Mouse (Mus musculus) CD4-positive, CD25-positive, alpha-beta regulatory T cell, adult 2 months (primary cell): ENCODE data around the gene Il17rb.

Experiments
- DNase-seq: peaks from one replicate; pipeline ENCODE4 v3.0.0-alpha.2; 2012; ENCODE audit warnings: low read depth, low spot score

Gene Il17rb

DNA sequence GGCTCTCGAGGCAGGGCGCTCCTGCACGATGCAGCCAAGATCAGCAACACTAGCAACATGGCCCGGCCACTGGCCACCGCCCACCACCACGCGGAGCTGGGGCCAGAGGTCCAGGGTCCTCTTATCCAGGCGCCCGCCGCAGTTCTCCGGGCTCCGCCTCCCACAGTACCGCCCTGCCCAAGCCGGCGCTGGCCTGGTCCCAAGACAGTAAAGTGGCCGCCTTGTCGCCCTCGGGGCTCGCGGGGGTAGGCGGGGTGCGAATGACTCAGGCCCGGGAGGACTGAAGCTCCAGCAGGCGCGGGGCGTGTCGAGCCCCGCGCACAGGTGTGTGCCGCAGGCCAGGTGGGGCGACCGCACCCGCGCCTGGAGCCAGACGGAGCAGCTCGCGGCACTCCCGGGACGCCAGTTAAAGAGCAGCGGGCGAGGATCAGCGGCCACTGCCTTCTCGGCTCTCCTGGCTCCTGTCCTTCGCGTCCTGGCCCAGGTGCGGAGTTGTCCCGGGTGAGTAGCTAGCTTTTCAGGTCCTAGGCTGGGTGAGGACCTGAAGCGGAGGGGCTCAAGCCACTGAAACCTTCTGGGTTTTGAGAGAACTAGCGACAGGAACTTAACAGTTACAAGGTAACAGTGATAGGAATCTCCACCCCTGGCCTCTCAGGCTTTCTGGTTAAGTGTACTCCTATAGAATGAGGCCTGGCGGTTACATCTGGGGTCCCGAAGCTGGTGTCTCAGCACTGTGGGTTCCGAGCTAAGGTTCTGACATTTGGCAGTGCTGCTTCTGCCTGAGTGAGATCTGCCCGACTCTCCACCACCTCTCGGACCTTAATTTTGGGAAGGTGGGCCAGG is at the start of gene Il17rb, which contains the start of gene Chdh:
Il17rb (minus strand) TSS at position 164 of the 843 bp plus-strand sequence.
Chdh (plus strand) TSS at position 291 of the 843 bp plus-strand sequence.
- peak; percentile 47 for DNase-seq

DNA sequence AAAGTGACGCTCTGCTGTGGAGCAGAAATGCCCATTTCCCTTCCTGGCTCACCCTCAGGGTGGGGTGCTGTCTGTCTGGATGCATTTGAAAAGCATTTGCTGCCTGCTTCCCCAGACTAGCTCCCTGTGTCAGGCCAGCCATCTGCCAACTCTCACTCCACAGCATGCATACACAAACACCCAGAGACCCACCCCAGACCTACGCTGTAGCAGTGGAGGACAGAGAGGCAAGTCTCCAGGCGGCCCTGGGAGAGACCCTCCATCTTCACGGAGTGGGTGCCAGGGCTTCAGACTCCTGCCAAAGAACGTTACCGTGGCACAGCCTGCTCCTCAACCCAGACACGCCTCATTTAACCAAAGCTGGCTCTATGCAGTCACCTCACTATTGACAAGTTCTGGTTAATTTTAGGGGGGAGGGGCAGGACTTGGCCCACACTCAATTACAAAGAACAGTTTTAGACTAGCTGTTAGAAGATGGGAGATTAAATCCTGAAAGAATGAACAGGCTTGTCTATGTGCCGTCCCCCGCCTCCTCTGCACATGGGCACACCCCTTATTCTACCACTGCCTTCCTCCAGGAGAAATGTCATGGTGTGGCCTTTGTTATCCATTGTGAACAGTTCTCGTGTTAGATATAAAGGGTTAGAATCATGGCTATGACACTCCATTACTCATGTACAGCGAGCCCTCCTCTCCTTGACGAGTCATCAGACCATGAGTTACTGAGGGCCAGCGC is 47.5 kb upstream of the Il17rb start:
- DNase-seq = no peak

DNA sequence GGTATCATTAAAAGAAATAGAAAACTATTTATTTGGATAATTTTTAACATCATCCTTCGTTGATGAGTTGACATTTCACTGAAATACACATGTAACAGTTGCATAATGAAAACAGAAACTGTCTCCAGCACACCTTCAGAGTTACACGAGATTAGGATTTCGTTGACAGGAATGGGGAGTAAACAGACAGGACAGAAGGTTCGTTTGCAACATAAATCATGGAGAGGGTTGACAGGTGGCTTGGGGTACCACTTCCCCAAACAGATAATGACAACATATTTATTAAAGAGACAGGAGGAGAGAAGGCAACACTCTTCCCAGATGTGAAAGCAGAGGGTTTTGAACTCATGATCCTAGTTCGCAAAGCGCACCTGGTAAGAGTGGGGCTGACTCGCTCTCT is 46.2 kb upstream of the Il17rb start:
- no peak for DNase-seq

DNA sequence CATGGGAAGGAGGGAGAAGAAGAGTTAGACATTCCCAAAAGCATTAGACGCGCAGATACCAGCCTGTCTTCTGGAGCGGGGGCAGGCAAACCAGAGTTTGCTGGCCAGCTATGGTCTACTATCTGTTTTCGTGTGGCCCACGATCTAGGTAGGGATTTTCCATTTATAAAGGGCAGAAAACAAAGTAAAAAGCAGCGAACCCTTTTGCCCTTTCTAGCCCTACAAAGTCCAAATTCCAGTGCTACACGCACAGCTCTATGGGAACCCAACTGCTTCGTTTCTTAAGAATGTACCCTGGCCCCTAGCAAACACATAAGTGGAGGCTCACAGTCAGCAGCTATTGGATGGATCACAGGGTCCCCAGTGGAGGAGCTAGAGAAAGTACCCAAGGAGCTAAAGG is 41.6 kb upstream of the Il17rb start:
- DNase-seq = no peak

DNA sequence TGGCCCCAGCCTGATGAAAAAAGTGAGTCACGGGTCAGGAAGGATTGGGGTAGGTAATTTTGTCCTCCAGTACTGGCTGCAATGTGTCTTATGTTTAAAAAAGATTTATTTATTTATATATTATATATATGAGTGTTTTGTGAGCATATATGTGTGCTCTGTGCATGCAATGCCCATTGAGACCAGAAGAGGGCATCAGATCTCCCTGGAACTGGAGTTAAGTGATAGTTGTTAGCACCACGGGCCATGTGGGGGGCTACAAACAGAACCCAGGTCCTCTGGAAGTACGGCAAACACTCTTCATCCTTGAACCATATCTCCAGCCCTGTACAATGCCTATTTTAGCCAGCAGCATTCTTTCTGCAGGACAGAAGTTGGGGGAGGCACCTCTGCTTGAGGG is 39.4 kb upstream of the Il17rb start:
- peak; percentile 20 for DNase-seq

DNA sequence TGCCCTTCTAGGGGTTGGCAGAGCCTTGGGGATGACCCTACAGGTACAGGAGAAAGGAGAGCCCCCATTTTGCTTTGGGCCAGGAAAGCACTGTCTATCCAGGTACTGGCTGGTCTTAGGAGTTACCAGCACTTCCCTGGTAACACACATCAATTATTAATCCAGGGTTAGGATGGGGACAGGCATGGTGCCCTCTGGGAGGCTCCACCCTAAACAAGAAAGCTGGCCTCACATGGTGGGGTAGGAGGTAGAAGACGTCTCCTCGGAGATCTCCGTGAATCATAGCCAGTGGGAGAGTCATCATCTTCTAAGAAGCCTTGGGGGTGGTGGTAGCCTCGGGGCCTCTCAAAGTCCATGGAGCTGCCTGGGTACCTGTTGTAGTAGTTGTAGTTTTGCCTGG is 38.3 kb upstream of the Il17rb start:
- DNase-seq = no peak

DNA sequence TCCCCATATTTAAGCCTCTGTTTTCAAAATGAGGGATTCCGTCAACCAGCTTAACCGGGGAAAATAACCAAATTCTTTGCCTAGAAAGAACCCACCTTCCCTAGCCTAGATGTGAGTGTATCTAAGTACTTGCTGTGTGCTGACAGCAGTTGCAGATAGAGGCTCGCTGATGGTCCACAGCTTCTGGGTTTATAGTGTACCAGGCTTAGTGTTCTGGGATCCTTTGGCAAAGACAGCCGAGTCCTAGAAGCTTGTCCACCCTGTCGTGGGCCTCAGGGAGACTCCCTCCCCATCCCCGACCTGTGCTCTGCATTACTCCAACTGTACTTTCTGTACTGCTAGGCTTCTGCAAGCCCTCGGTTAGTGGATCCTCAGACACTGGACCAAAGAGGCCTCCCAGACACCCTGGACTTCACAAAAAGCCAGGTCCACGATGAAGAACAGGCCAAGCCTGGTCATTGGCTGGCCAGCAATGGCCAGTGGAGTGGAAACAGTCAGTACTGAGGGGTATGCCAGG is 37.1 kb upstream of the Il17rb start:
- DNase-seq = no peak

DNA sequence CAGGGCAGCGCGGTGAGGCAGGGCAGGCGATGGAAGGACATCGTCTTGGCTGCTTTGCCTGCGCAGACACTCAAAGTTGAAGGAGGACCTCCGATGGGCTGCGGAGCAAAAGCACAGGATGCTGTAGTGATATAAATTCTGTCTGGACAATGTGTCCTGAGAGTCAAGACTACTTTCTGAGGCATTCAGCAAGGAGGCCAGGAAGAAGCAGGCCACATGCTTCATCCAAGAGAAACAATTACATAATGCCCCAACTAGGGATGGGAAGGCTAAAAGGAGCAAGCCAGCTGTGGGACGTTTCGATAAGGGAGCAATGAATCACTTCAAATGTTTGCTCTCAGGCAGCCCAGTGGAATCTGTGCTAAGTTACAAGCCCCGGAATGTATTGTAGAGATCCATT is 36.5 kb upstream of the Il17rb start:
- DNase-seq = no peak

DNA sequence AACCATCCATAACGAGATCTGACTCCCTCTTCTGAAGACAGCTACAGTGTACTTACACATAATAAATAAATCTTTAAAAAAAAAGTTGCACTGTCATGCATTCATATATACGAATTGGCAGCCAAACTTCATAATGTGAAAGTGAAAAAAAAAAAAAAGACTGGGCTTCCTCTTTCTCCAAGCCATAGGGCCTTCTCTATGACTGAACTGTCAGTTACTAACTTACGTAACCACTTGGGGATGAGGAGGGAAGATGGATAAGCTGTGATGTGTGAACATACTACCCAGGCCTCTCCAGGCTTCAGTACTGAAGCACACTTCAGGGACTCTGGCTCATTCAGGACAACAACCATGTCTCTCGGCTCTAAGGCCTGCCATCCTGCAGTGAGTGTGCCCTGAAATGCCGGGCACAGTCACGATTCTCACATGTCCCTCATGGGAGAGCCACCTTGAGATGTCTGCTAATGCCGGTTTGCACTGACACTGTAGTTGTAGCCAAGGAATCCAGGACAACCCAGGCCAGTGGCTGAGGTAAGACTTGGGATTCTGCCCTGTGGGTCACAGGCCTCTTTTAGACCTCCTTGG is 34.8 kb upstream of the Il17rb start:
- DNase-seq = no peak

DNA sequence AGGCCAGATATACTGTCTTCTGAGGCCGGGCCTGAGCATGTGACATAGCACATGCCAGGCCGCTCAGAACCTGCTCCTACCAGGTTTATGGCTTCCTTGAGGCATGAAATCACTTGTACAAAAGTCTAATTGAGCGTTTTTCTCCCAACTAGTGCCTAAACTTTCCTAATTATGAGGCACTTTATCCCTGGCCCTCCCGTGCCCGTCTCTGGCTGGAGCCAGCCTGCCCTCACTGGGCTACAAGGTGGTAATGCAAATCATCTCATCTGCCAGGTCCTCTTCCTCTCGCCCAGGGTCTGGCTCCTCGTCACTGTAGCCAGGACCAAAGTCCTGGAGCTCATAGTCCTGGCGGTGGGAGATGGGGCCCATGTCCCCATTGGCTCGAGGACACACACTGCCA is 33.1 kb upstream of the Il17rb start:
- no peak for DNase-seq

DNA sequence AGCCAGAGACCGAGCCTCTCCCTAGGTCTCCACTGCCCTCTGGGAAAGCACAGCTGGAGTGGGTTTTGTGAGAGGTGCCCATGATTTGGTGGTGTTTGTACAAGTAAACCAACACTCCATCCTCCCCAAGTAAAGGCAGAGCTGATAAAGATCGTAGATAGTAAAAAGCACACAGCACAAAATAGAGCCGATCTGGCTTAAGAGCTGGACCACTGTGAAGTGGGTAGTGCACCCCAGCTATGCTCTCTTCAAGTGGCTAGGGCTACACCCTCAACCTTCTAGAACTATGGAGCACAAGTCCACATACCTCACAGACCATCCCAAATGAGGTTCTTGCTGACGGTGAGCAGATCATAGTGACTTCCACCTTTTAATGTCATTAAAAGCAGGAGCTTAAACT is 30.7 kb upstream of the Il17rb start:
- DNase-seq = no peak

DNA sequence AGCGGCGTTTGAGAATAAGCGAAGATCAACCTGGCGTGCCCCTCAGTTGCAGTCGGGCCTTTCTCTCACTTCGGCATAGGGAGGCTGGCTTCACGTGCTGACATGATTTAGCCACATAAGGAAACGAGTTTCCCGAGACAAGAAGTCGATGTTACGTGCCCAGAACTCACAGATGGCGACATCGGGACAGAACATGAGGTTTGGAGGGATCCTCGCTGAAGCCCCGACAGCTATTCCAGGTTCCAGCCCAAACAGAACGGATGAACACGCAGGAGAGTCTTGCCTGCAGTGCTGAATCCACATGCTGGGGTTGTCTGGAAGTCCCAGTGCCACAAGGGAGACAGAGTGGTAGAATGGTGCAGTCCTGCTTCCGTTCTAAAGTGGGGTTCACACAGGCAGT is 29.7 kb upstream of the Il17rb start:
- no peak for DNase-seq

DNA sequence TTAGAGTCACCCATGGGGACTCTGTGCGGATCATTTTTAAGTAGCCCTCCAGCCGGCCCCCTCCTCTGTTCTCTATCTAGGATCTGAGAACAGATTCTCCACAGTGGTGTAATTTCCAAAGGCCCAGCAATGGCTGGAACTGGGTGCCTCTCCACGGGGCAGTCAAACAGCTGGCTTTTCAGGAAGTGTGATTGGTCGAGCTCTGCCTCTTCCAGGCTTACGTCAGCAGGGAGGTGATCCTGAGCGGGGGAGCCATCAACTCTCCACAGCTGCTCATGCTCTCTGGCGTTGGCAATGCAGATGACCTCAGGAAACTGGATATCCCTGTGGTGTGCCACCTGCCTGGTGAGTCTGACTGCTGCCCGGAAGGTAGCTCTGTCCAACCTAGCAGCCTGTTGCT is 24.7 kb upstream of the Il17rb start:
- DNase-seq = no peak

DNA sequence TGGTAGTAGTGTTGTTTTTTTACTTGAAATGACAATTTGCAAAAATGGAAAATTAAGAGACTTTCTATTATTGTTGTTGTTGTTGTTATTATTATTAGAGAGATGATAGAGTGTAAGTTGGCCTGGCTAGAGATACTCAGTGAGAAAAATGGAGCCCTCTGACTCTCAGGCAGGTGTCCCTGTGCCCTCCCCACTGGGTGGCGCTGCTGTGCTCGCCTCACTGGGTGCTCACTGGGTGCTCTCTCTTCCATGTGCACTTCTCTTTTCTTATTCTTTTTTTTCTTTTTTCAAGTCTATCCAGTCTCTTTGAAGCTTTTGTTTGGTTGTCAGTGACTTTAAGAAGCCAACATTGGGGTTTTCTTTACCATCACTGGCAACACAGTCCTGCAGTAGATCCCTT is 18.7 kb upstream of the Il17rb start:
- DNase-seq = peak; percentile 83

DNA sequence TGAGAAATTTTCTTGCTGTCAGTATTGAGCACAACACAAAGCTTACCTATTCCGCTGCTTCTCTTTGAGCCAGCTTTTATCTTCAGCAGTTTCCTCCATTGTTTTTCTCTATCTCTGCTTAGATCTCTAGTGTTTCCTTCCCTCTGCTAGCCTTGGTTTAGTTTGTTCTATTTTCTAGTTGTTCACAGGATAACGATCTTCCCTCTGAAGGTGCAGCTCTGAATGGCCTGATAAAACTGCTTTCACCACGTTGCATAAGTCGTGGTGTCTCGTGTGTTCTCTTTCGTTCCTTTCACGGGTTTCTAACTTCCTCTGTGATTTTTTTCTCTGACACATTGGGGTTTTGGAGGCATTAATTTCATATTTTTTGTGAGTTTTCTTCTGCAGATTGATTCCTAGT is 15.7 kb upstream of the Il17rb start:
- peak; percentile 55 for DNase-seq

DNA sequence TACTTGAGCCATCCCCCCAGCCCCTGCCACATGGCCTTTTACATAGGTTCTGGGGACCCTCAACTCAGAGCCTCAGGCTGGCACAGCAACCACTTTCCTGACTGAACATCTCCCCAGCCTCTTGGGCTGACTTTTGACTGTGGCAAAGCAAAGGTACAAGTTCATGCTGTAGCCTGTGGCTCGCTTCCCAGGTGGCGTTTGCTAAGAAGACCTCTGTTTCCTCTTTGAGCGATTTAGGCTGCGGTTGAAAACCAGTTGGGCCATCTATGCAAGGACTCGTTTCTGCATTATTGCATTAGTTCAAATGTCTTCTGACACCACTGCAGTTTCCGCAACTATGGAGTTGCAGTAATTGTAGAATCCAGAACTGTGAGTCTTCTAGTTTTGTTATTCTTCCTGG is 13.8 kb upstream of the Il17rb start:
- DNase-seq = no peak

DNA sequence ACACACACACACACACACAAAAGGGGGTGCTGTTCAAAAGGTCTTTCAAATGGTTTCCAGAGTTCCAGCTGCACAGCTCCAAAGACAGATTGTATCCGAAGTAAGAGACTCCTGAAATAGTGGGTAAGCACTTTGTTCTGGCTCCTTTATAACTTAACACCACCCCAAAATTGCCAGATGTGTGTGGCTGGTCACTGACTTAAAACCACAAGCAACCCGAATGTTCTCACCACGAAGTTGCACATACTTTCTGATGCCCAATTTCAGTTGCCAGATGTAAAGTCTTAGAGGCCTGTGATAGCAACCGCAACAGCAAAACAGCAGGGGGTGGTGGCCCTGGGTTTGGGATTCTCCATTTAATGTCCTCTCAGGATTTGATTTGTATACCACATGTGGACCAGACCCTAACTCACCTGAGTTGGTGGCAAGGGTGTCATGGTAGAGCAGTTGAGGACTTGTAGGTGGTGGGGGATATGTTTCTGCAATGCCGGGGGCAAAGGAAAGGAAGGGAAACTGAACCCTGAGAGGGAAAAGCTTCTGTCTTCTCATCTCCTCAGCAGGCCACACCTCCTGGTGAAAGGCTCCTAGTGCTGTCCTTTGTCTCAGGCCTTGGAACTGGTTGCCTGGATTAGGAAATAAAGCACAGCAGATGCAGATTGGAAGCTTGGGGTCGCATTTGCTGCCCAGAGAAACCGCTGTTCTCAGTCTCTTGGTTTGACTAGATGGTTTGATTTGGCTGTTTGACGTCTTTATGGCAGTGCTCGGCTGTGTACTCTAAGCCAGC is 11.3 kb upstream of the Il17rb start:
- DNase-seq = no peak

DNA sequence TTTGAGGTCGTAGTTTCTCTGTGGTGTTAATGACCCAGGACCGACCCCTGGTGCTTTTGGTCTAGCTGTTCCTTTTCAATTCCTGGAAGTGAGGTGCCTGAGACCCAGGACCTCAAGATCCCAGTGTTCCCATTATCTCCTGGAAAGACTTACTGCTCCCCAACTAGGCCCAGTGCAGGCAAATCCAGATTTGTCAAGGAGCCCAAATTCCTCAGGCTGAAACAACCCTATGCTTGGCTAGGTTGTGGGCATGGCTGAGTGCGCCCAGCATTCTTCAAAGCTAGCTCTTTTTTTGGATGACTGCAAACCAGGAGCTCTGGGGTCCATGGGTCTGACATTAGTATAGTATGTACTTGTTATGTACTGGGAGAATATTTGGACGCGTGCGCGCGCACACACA is 10.7 kb upstream of the Il17rb start:
- DNase-seq = no peak

DNA sequence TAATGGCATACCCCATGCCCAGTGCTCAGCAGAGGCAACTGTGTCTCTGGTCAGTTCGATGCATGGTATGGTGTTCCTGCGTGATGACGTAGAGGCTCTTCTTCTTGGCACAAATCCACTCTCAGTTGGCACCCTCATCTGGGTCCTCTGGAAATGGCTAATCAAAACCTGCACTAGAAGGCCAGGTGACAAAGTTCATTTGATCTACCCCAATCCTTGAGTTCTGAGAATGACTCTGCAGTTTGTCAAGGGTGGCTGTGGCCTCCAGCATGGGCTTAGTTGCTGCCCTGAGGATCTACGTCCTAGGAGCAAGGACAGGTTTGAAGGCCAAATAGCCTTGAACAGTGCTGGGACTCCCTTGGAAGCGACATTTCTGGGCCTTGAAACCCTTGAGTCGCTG is 10.2 kb upstream of the Il17rb start:
- DNase-seq = no peak

DNA sequence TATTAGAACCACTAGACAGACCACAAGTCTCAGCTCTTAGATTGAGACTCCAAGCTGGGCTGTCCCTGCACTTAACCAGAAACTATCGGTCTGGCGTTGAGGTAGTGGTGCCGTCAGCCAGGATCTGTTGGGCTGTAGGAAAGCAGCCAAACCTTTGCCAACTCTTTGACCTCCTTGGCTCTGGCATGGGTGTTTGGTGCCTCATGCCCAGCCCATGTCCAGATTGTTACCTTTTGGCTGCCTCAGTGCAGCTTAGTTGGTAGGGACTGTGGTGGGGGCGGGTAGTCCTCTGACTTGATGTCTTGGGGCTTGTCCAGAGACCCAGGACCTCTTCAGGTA is 9.7 kb upstream of the Il17rb start:
- DNase-seq = no peak

DNA sequence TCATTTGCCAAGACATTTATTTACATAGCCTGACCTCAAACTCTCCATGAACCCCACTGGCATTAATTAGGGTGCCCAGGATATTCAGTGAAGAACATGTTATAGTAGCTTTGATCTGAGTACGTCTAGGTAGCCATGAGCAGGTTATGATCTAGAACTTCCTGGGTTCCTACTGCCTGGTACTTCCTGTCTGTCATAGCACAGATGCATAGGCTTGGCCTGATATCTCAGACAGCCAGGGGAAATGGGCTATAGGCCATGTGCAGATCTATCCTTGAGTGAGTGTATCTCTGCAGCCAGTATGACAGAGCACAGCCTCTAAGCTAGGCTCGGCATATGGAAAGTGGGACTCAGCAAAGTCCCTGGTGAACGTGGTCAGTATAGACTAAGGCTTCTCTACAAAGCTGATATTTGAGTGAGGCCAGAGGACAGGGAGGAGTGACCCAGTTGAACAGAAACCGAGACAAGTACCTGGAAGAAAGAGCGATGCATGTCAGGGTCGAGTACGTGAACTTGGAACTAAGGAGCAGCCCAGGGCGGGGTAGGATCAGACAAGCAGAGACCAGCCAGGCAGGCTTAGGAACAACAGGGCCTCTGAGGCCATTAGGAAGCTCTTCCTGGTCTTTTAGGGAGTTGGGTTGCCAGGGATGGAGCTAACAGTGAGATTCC is 9.2 kb upstream of the Il17rb start:
- DNase-seq = peak; percentile 22
